Mouse (Mus musculus) central nervous system, embryonic 18 days (tissue): Measurements from ENCODE around the gene Thrsp. TPM values are rescaled to one million over a fixed set of nuclear protein-coding genes. Genes with fewer than 3 reads are reported as not detected.

Experiments
- polyA plus RNA-seq: library from polyadenylated mRNA; depleted of rRNA; stranded (reverse); fragments of >200 nt; gene quantifications from 2 replicates; pipeline ENCODE4 v1.2.3, GENCODE M21; 2012; rRNA removed

The Thrsp gene
- polyA plus RNA-seq: 6.2 and 8.6 TPM in 2 replicates

DNA sequence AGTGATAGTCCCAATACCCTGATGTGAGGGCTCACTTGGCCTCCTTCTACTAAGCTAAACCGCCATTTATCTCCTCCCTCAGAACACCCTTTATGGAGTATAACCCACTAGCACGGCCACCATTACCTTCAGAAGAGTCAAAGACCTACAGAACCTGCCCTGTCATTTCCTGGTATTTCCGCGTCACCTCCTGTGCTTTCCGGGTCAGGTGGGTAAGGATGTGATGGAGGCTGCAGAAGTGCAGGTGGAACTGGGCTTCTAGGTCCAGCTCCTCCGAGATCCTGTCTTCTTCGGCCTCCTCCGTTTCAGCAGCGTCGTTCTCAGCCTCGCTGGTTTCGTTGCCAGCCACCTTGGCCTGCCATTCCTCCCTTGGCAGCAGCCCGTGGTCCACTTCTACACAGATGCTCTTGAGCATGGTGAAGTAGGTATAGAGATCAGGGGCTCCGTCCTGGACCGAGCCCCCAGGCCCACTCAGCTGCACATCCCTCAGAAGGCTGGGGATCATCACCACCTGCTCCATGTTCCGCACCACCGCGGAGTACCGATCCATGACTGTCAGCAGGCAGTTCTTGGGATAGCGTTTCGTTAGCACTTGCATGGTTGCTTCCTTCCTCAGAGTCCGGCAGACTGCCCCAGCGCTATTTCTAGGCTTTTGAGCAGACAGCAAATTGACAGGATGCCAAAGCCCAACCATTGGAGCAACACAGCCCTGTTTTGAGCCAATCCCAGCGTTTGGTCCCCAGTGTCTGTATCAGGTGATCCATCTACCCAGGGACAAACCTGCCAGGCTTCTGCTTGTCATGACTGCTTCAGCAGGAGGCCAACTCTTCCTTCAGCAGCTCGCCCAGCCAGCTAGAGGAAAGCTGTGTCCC, at the start of gene Thrsp:
Gene Thrsp (minus strand): TSS at position 825 of the 872 bp plus-strand sequence.

GRCm38 (mm10) chr7:97451023-97451422, 33.5 kb upstream of the Thrsp start, which contains the start of gene Kctd14:
Gene Kctd14 (plus strand): TSS chr7:97451323.

DNA sequence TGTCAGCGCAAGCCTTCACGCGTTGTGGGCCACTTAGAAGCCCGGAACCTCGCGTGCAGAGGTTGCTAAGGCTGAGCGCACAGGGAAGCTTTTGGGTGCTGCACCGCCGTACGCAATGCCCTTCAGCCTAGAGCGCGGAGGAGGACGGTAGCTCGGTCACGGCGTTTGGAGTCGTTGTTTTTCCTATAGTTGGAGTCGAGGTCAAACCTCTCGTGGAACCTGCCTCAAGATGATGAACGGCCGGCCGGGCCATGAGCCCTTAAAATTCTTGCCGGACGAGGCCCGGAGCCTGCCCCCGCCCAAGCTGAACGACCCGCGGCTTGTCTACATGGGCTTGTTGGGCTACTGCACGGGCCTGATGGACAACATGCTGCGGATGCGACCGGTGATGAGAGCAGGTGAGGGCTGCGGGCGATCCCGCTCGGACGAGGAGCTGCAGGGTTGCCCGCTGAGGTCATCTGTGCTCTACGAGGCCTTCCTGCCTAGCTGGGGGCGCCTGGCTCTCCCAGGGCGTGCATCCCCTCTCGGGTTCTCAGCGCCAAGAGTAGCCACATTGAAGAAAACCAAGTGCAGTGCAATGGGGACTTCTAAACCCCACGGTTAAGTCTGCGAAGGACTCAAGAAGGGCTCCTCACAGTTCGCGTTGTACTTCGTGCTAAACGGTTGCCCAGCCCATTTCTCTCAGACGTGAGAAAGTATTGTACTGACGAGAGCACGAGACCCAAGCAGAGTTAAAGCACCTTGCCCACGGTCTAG, 17.4 kb downstream of the Thrsp start, which contains the start of gene Ndufc2:
Gene Ndufc2 (plus strand): TSS at position 44 of the 756 bp plus-strand sequence.

Other genes with a start within 250 kb of the Thrsp start
- 11.2 and 12.7 TPM in 2 replicates for gene Usp35, start 85.7 kb downstream of the Thrsp start, polyA plus RNA-seq
- gene Kctd21, start 85.4 kb downstream of the Thrsp start, polyA plus RNA-seq: 7.1 and 7.2 TPM in 2 replicates
- 19.7 TPM in 2 replicates for gene Alg8, start 46.1 kb downstream of the Thrsp start, polyA plus RNA-seq
- gene Ndufc2, start 17.7 kb downstream of the Thrsp start, polyA plus RNA-seq: 318 and 363 TPM in 2 replicates
- 1.3 and 1.5 TPM in 2 replicates for gene Kctd14, start 33.6 kb upstream of the Thrsp start, polyA plus RNA-seq
- gene Ints4, start 63.2 kb upstream of the Thrsp start, polyA plus RNA-seq: 57.6 and 62.0 TPM in 2 replicates
- 48.0 and 52.3 TPM in 2 replicates for gene Aamdc, start 161.8 kb upstream of the Thrsp start, polyA plus RNA-seq
- 12.7 and 12.8 TPM in 2 replicates for gene Rsf1, start 162.2 kb upstream of the Thrsp start, polyA plus RNA-seq